Mouse (Mus musculus) heart, embryonic 11.5 days (tissue): ENCODE data around the gene Lrch4. TPM values are rescaled to one million over a fixed set of nuclear protein-coding genes. Genes with fewer than 3 reads are reported as not detected.

Source experiments
- ATAC-seq: fragments of 200-750 bp; cut with Nextera tagmentation; replicated peaks from 2 replicates; pipeline ENCODE4 v1.8.0; 2017; ENCODE audit warnings: moderate library complexity; ENCODE audit not compliant: insufficient number of reproducible peaks, low FRiP score, low TSS enrichment
- H3K27ac ChIP-seq: fragments of 300-500 bp; sonication (generic); 2 replicates; pipeline ENCODE4 v1.5.1; 2014; ENCODE audit warnings: mild to moderate bottlenecking, low read depth, low read length
- H3K27me3 ChIP-seq: fragments of 300-500 bp; sonication (generic); 2 replicates; pipeline ENCODE4 v1.6.1; 2014; ENCODE audit warnings: mild to moderate bottlenecking, low read length, mixed read lengths; ENCODE audit not compliant: control insufficient read depth, insufficient read depth
- H3K36me3 ChIP-seq: fragments of 300-500 bp; sonication (generic); 2 replicates; pipeline ENCODE4 v1.6.1; 2014; ENCODE audit warnings: mild to moderate bottlenecking, low read length, moderate library complexity, mixed read lengths; ENCODE audit not compliant: control insufficient read depth, insufficient read depth
- H3K4me1 ChIP-seq: fragments of 300-500 bp; sonication (generic); 2 replicates; pipeline ENCODE4 v1.6.1; 2014; ENCODE audit warnings: low read length; ENCODE audit not compliant: control insufficient read depth, insufficient read depth
- H3K4me2 ChIP-seq: fragments of 300-500 bp; sonication (generic); 2 replicates; pipeline ENCODE4 v1.6.1; 2014; ENCODE audit warnings: mild to moderate bottlenecking, moderate library complexity
- H3K4me3 ChIP-seq: fragments of 300-500 bp; sonication (generic); 2 replicates; pipeline ENCODE4 v1.5.1; 2014; ENCODE audit warnings: low read depth, low read length
- H3K9ac ChIP-seq: fragments of 300-500 bp; sonication (generic); 2 replicates; pipeline ENCODE4 v1.6.1; 2014; ENCODE audit warnings: mild to moderate bottlenecking, low read depth, low read length, moderate library complexity
- H3K9me3 ChIP-seq: fragments of 300-500 bp; sonication (generic); replicated peaks from 2 replicates; pipeline ENCODE4 v1.6.1; 2016; ENCODE audit warnings: low read length; ENCODE audit not compliant: control insufficient read depth
- whole genome bisulfite sequencing: fragments of 180-500 bp; shearing (Covaris S2); extraction: QIAGEN DNeasy Blood & Tissue Kit; methylation state at CpG from one replicate; pipeline ENCODE4 v1.1.7; 2014; ENCODE audit not compliant: insufficient replicate concordance; 5-methylcytosine and 5-hydroxymethylcytosine counted together
- polyA plus RNA-seq: library from polyadenylated mRNA; unstranded; fragments of >200 nt; fragmentation: Nextera tagmentation; extraction: Ambion mirVana; gene quantifications from 2 replicates; pipeline ENCODE4 v1.2.1, GENCODE M21; 2014

The Lrch4 gene
- polyA plus RNA-seq, 1 experiment from 2014 or later: 26.0 TPM

GRCm38 (mm10) chr5:137682526-137682925 is 53.6 kb downstream of the Lrch4 start:
- H3K27ac ChIP-seq: no peak overlapping the region
- peaks cover 13% of the 10 kb centered on the region for H3K4me1 ChIP-seq
- H3K36me3 ChIP-seq: peaks cover 3% of the 10 kb centered on the region; the same call in 1 of the 2 replicates
- H3K9me3 ChIP-seq: no peaks in the 10 kb centered on the region
- peak overlapping the region; percentile 21; the same call in 1 of the 2 replicates for H3K4me2 ChIP-seq
- H3K4me3 ChIP-seq: no peak overlapping the region
- no peak for ATAC-seq
- 86% methylated on average over 6 of the region's 6 CpGs for WGBS
- no peak overlapping the region for H3K9ac ChIP-seq
- H3K27me3 ChIP-seq: no peaks in the 10 kb centered on the region

GRCm38 (mm10) chr5:137683388-137684293 is 54.7 kb downstream of the Lrch4 start:
- H3K4me1 ChIP-seq: peaks cover 13% of the 10 kb centered on the region
- 12% methylated on average over 28 of the region's 28 CpGs for WGBS
- H3K9ac ChIP-seq: peak overlapping the region; percentile 83
- H3K36me3 ChIP-seq: peaks cover 3% of the 10 kb centered on the region; the same call in 1 of the 2 replicates
- peak overlapping the region; percentile 94 for H3K4me2 ChIP-seq
- no peaks in the 10 kb centered on the region for H3K27me3 ChIP-seq
- peak overlapping the region; percentile 79 for H3K27ac ChIP-seq
- H3K9me3 ChIP-seq: no peaks in the 10 kb centered on the region
- no peak for ATAC-seq
- H3K4me3 ChIP-seq: peak overlapping the region; percentile 79

- peak within 1 kb of the TSS; percentile 79 for H3K4me3 ChIP-seq
- under 1% methylated on average over 57 of the region's 62 CpGs for WGBS
- H3K36me3 ChIP-seq: peaks cover 3% of the 10 kb centered on the region; the same call in 1 of the 2 replicates
- H3K27ac ChIP-seq: peak within 1 kb of the TSS; percentile 79
- peak within 1 kb of the TSS; percentile 94 for H3K4me2 ChIP-seq
- H3K27me3 ChIP-seq: no peaks in the 10 kb centered on the region
- H3K4me1 ChIP-seq: peaks cover 13% of the 10 kb centered on the region
- peak within 1 kb of the TSS; percentile 83 for H3K9ac ChIP-seq
- H3K9me3 ChIP-seq: no peaks in the 10 kb centered on the region
- ATAC-seq: peak; percentile 96
Observed at GRCm38 (mm10) chr5:137684294-137685123, 55.6 kb downstream of the Lrch4 start, which contains the start of gene Agfg2. TSS of gene Agfg2 (minus strand) at chr5:137684726.

- Histone ChIP-seq H3K27ac (peak overlapping the region; percentile 75), H3K9ac (no peak overlapping the region), H3K9me3 (no peaks in the 10 kb centered on the region), H3K36me3 (no peaks in the 10 kb centered on the region), H3K4me1 (peaks cover 17% of the 10 kb centered on the region), H3K4me2 (peak overlapping the region; percentile 94; the same call in 1 of the 2 replicates), H3K4me3 (no peak overlapping the region), H3K27me3 (no peaks in the 10 kb centered on the region)
- no peak for ATAC-seq
- 85% methylated on average over 3 of the region's 3 CpGs for WGBS
Observed at GRCm38 (mm10) chr5:137685653-137686052, 56.7 kb downstream of the Lrch4 start.

GRCm38 (mm10) chr5:137686127-137686790 is 57.3 kb downstream of the Lrch4 start:
- H3K4me2 ChIP-seq: peak overlapping the region; percentile 94
- ATAC-seq: peak; percentile 67
- no peak overlapping the region for H3K4me3 ChIP-seq
- H3K27ac ChIP-seq: peak overlapping the region; percentile 75
- no peaks in the 10 kb centered on the region for H3K36me3 ChIP-seq
- 69% methylated on average over 6 of the region's 6 CpGs for WGBS
- H3K9ac ChIP-seq: 0 out of 2 replicates have a peak overlapping the region, but pooled peaks have one; percentile 39
- H3K9me3 ChIP-seq: no peaks in the 10 kb centered on the region
- peaks cover 18% of the 10 kb centered on the region for H3K4me1 ChIP-seq
- no peaks in the 10 kb centered on the region for H3K27me3 ChIP-seq

GRCm38 (mm10) chr5:137689974-137690373 is 61.1 kb downstream of the Lrch4 start:
- WGBS: 84% methylated on average over 3 of the region's 3 CpGs
- Histone ChIP-seq H3K36me3 (no peaks in the 10 kb centered on the region), H3K27me3 (no peaks in the 10 kb centered on the region), H3K9ac (peak overlapping the region; percentile 34; the same call in 1 of the 2 replicates), H3K4me2 (peak overlapping the region; percentile 34), H3K9me3 (no peaks in the 10 kb centered on the region), H3K4me3 (no peak overlapping the region), H3K4me1 (peaks cover 9% of the 10 kb centered on the region), H3K27ac (peak overlapping the region; percentile 59)
- no peak for ATAC-seq

- Histone ChIP-seq H3K4me3 (no peak overlapping the region), H3K27ac (peak overlapping the region; percentile 59), H3K36me3 (no peaks in the 10 kb centered on the region), H3K9me3 (no peaks in the 10 kb centered on the region), H3K27me3 (no peaks in the 10 kb centered on the region), H3K4me2 (peak overlapping the region; percentile 34), H3K9ac (peak overlapping the region; percentile 34; the same call in 1 of the 2 replicates), H3K4me1 (peaks cover 5% of the 10 kb centered on the region)
- WGBS: 33% methylated on average over 9 of the region's 9 CpGs
- ATAC-seq: no peak
Observed at GRCm38 (mm10) chr5:137690531-137690930, 61.6 kb downstream of the Lrch4 start.
